Mouse (Mus musculus) liver, adult 10 weeks (tissue): Measurements from ENCODE around the gene Slc38a5. TPM values are rescaled to one million over a fixed set of nuclear protein-coding genes. Genes with fewer than 3 reads are reported as not detected.

Experiments
- polyA plus RNA-seq: library from polyadenylated mRNA; stranded (reverse); fragments of 350-450 nt; fragmentation: Illumina TruSeq; extraction: RNeasy Lipid Tissue Mini Kit (QIAGEN cat#74804); gene quantifications from one replicate; pipeline ENCODE4 v1.2.3, GENCODE M21; 2014; ENCODE audit warnings: low read depth, low replicate concordance

Slc38a5 gene
- polyA plus RNA-seq = not detected

GRCm38 (mm10) chrX:8271083-8271820 is at the start of gene Slc38a5:
Slc38a5 (plus strand) TSS chrX:8271133.

GRCm38 (mm10) chrX:8252334-8253285 is 18.3 kb upstream of the Slc38a5 start, which contains the start of gene Ftsj1:
Ftsj1 (minus strand) TSS chrX:8252406.

GRCm38 (mm10) chrX:8327124-8327523 is 56.2 kb downstream of the Slc38a5 start, which contains the start of gene Ssxb10:
Ssxb10 (plus strand) TSS chrX:8327424.

Other genes starting within 250 kb of the Slc38a5 start
- gene Suv39h1, start 196.4 kb upstream of the Slc38a5 start, polyA plus RNA-seq = 3.0 TPM
- 0.48 TPM for gene Was, start 180.6 kb upstream of the Slc38a5 start, polyA plus RNA-seq
- 17.7 TPM for gene Wdr13, start 138.2 kb upstream of the Slc38a5 start, polyA plus RNA-seq
- gene Rbm3, start 125.3 kb upstream of the Slc38a5 start, polyA plus RNA-seq = 91.4 TPM
- not detected for gene Tbc1d25, start 95.0 kb upstream of the Slc38a5 start, polyA plus RNA-seq
- 166 TPM for gene Ebp, start 77.6 kb upstream of the Slc38a5 start, polyA plus RNA-seq
- 1.2 TPM for gene Porcn, start 64.6 kb upstream of the Slc38a5 start, polyA plus RNA-seq
- gene Ftsj1, start 18.7 kb upstream of the Slc38a5 start, polyA plus RNA-seq = 12.4 TPM
- not detected for gene Ssxb10, start 56.3 kb downstream of the Slc38a5 start, polyA plus RNA-seq
- gene Ssxb9, start 95.8 kb downstream of the Slc38a5 start, polyA plus RNA-seq = not detected
- not detected for gene Ssxb1, start 142.2 kb downstream of the Slc38a5 start, polyA plus RNA-seq
- not detected for gene Ssxb2, start 190.6 kb downstream of the Slc38a5 start, polyA plus RNA-seq